Mouse (Mus musculus) G1E (cell line): ENCODE data around the gene Tmem132d.

Source experiments
- CTCF ChIP-seq: IDR thresholded peaks from 2 replicates; pipeline ENCODE4 v1.5.1; 2012; ENCODE audit warnings: low read depth, low read length, inconsistent platforms, mixed read lengths
- GATA1 ChIP-seq: IDR thresholded peaks from 2 replicates; pipeline ENCODE4 v1.6.1; 2012; ENCODE audit warnings: borderline replicate concordance, low read length, inconsistent platforms, mixed read lengths
- GATA2 ChIP-seq: IDR thresholded peaks from 2 replicates; pipeline ENCODE4 v1.6.1; 2012; ENCODE audit warnings: low read depth, low read length, inconsistent platforms, borderline replicate concordance

DNA sequence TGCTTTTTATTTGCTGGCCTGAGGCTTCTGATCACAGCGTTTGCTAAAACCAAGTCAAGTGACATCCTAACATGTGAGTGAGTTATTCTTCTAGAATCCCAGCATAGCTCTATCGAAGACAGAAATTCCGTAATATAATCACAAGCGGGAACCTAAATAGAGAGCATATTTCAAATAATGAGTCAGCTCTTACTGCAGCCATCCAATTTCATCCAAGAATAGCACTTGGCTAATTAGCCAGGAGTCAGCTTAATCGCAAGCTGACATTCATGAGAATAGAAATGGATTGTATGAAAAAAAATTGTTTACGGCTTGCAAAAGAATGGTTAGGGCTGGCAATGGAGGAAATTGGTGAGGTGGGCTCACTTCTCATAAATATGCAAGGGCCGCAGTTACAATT is 63.8 kb downstream of the Tmem132d start:
- TF ChIP-seq CTCF (no peak), GATA1 (no peak), GATA2 (no peak)
